Mouse (Mus musculus) heart, embryonic 10.5 days (tissue): ENCODE measurements at regions not wholly inside any gene's neighbourhood (a gene's known extent, or its start where the extent isn't known, plus 50 kb on each side); places are given as distances from the start of the nearest gene placed in this dataset.
A peak's percentile ranks its signal among the peaks of the same experiment; 100 is the strongest.

Experiments
- DNase-seq: peaks from one replicate; pipeline ENCODE4 v3.0.0-alpha.2; 2017; ENCODE audit warnings: low spot score
- H3K27ac ChIP-seq: fragments of 300-500 bp; sonication (generic); 2 replicates; pipeline ENCODE4 v1.5.1; 2016; ENCODE audit warnings: mild to moderate bottlenecking
- H3K27me3 ChIP-seq: fragments of 300-500 bp; sonication (generic); 2 replicates; pipeline ENCODE4 v1.6.1; 2016; ENCODE audit warnings: mild to moderate bottlenecking; ENCODE audit not compliant: poor library complexity, insufficient read depth, severe bottlenecking
- H3K36me3 ChIP-seq: fragments of 300-500 bp; sonication (generic); 2 replicates; pipeline ENCODE4 v1.6.1; 2016; ENCODE audit warnings: mild to moderate bottlenecking, moderate library complexity
- H3K4me1 ChIP-seq: fragments of 300-500 bp; sonication (generic); 2 replicates; pipeline ENCODE4 v1.6.1; 2016; ENCODE audit warnings: mild to moderate bottlenecking
- H3K4me3 ChIP-seq: fragments of 300-500 bp; sonication (generic); 2 replicates; pipeline ENCODE4 v1.5.1; 2016; ENCODE audit warnings: mild to moderate bottlenecking, moderate library complexity
- H3K9me3 ChIP-seq: fragments of 300-500 bp; sonication (generic); 2 replicates; pipeline ENCODE4 v1.6.1; 2016; ENCODE audit warnings: mild to moderate bottlenecking, moderate library complexity
- WGBS: fragments of 180-500 bp; shearing (Covaris S2); methylation state at CpG from one replicate; pipeline ENCODE4 v1.1.7; 2016; 5-methylcytosine and 5-hydroxymethylcytosine counted together

GRCm38 (mm10) chr11:64369516-64369915 lies 65.6 kb upstream of the Hs3st3a1 start:
- H3K36me3 ChIP-seq = no peaks in the 10 kb centered on the region
- H3K9me3 ChIP-seq = no peaks in the 10 kb centered on the region
- no peaks in the 10 kb centered on the region for H3K27me3 ChIP-seq
- 85% methylated on average over 8 of the region's 8 CpGs for WGBS
- no peak for DNase-seq
- no peak overlapping the region for H3K4me3 ChIP-seq
- no peaks in the 10 kb centered on the region for H3K4me1 ChIP-seq
- H3K27ac ChIP-seq = no peak overlapping the region

GRCm38 (mm10) chr11:64335456-64335855 lies 99.7 kb upstream of the Hs3st3a1 start:
- 62% methylated on average over 11 of the region's 11 CpGs for WGBS
- no peaks in the 10 kb centered on the region for H3K36me3 ChIP-seq
- H3K4me1 ChIP-seq = peaks cover 35% of the 10 kb centered on the region
- H3K27me3 ChIP-seq = peaks cover 56% of the 10 kb centered on the region
- H3K9me3 ChIP-seq = no peaks in the 10 kb centered on the region
- no peak overlapping the region for H3K4me3 ChIP-seq
- no peak for DNase-seq
- 0 out of 2 replicates have a peak overlapping the region, but pooled peaks have one; percentile 29 for H3K27ac ChIP-seq

GRCm38 (mm10) chr11:64332406-64332805 lies 102.7 kb upstream of the Hs3st3a1 start:
- Histone ChIP-seq H3K27ac (no peak overlapping the region), H3K36me3 (no peaks in the 10 kb centered on the region), H3K4me3 (no peak overlapping the region), H3K4me1 (peaks cover 35% of the 10 kb centered on the region), H3K9me3 (no peaks in the 10 kb centered on the region), H3K27me3 (peaks cover 46% of the 10 kb centered on the region; the same call in 1 of the 2 replicates)
- no peak for DNase-seq
- 63% methylated on average over 7 of the region's 7 CpGs for WGBS

- no peak for DNase-seq
- Histone ChIP-seq H3K4me3 (no peak overlapping the region), H3K4me1 (peaks cover 33% of the 10 kb centered on the region), H3K36me3 (no peaks in the 10 kb centered on the region), H3K9me3 (no peaks in the 10 kb centered on the region), H3K27me3 (peaks cover 48% of the 10 kb centered on the region; the same call in 1 of the 2 replicates), H3K27ac (no peak overlapping the region)
- WGBS = 66% methylated on average over 5 of the region's 5 CpGs
Observed at GRCm38 (mm10) chr11:64331811-64332210, 103.3 kb upstream of the Hs3st3a1 start.

GRCm38 (mm10) chr11:64329129-64329528 lies 106.0 kb upstream of the Hs3st3a1 start:
- H3K9me3 ChIP-seq = no peaks in the 10 kb centered on the region
- no peak overlapping the region for H3K27ac ChIP-seq
- H3K36me3 ChIP-seq = no peaks in the 10 kb centered on the region
- WGBS = 26% methylated on average over 3 of the region's 3 CpGs
- no peak overlapping the region for H3K4me3 ChIP-seq
- peaks cover 42% of the 10 kb centered on the region; the same call in 1 of the 2 replicates for H3K27me3 ChIP-seq
- DNase-seq = no peak
- peaks cover 17% of the 10 kb centered on the region for H3K4me1 ChIP-seq

GRCm38 (mm10) chr11:64327771-64328170 lies 107.4 kb upstream of the Hs3st3a1 start:
- Histone ChIP-seq H3K36me3 (no peaks in the 10 kb centered on the region), H3K4me3 (no peak overlapping the region), H3K9me3 (no peaks in the 10 kb centered on the region), H3K27ac (no peak overlapping the region), H3K27me3 (peaks cover 38% of the 10 kb centered on the region; the same call in 1 of the 2 replicates), H3K4me1 (peaks cover 9% of the 10 kb centered on the region; the same call in 1 of the 2 replicates)
- 87% methylated on average over 3 of the region's 3 CpGs for WGBS
- no peak for DNase-seq

GRCm38 (mm10) chr11:64326646-64327045 lies 108.5 kb upstream of the Hs3st3a1 start:
- H3K27me3 ChIP-seq = peaks cover 29% of the 10 kb centered on the region; the same call in 1 of the 2 replicates
- no peaks in the 10 kb centered on the region for H3K9me3 ChIP-seq
- H3K27ac ChIP-seq = no peak overlapping the region
- 85% methylated on average over 7 of the region's 7 CpGs for WGBS
- H3K36me3 ChIP-seq = no peaks in the 10 kb centered on the region
- DNase-seq = no peak
- no peak overlapping the region for H3K4me3 ChIP-seq
- H3K4me1 ChIP-seq = no peaks in the 10 kb centered on the region

GRCm38 (mm10) chr11:64321900-64322425 lies 113.2 kb upstream of the Hs3st3a1 start:
- Histone ChIP-seq H3K9me3 (no peaks in the 10 kb centered on the region), H3K36me3 (no peaks in the 10 kb centered on the region), H3K27ac (no peak overlapping the region), H3K27me3 (no peaks in the 10 kb centered on the region), H3K4me3 (no peak overlapping the region), H3K4me1 (no peaks in the 10 kb centered on the region)
- WGBS = 82% methylated on average over 8 of the region's 8 CpGs
- DNase-seq = no peak

- no peaks in the 10 kb centered on the region for H3K9me3 ChIP-seq
- WGBS = 80% methylated on average over 6 of the region's 6 CpGs
- H3K36me3 ChIP-seq = no peaks in the 10 kb centered on the region
- H3K27me3 ChIP-seq = no peaks in the 10 kb centered on the region; the same call in 1 of the 2 replicates
- DNase-seq = no peak
- no peak overlapping the region for H3K27ac ChIP-seq
- no peak overlapping the region for H3K4me3 ChIP-seq
- no peaks in the 10 kb centered on the region for H3K4me1 ChIP-seq
Observed at GRCm38 (mm10) chr11:64317458-64317857, 117.7 kb upstream of the Hs3st3a1 start.

GRCm38 (mm10) chr11:64314997-64315396 lies 120.1 kb upstream of the Hs3st3a1 start:
- DNase-seq = no peak
- H3K4me1 ChIP-seq = no peaks in the 10 kb centered on the region
- WGBS = 72% methylated on average over 5 of the region's 5 CpGs
- no peak overlapping the region for H3K27ac ChIP-seq
- H3K36me3 ChIP-seq = no peaks in the 10 kb centered on the region
- H3K27me3 ChIP-seq = peaks cover 4% of the 10 kb centered on the region; the same call in 1 of the 2 replicates
- no peaks in the 10 kb centered on the region for H3K9me3 ChIP-seq
- no peak overlapping the region for H3K4me3 ChIP-seq

- Histone ChIP-seq H3K27ac (no peak overlapping the region), H3K27me3 (peaks cover 5% of the 10 kb centered on the region; the same call in 1 of the 2 replicates), H3K4me3 (no peak overlapping the region), H3K36me3 (no peaks in the 10 kb centered on the region), H3K4me1 (no peaks in the 10 kb centered on the region), H3K9me3 (no peaks in the 10 kb centered on the region)
- WGBS = 79% methylated on average over 5 of the region's 5 CpGs
- DNase-seq = no peak
Observed at GRCm38 (mm10) chr11:64313241-64313640, 121.9 kb upstream of the Hs3st3a1 start.

- no peak for DNase-seq
- H3K4me1 ChIP-seq = no peaks in the 10 kb centered on the region
- no peak overlapping the region for H3K27ac ChIP-seq
- no peak overlapping the region for H3K4me3 ChIP-seq
- H3K9me3 ChIP-seq = no peaks in the 10 kb centered on the region
- no peaks in the 10 kb centered on the region for H3K36me3 ChIP-seq
- 0 out of 2 replicates have a peak, but pooled peaks cover 5% of the 10 kb centered on the region for H3K27me3 ChIP-seq
Observed at GRCm38 (mm10) chr11:64309881-64310280, 125.3 kb upstream of the Hs3st3a1 start.

- Histone ChIP-seq H3K9me3 (no peaks in the 10 kb centered on the region), H3K27ac (no peak overlapping the region), H3K4me3 (no peak overlapping the region), H3K27me3 (peaks cover 19% of the 10 kb centered on the region; the same call in 1 of the 2 replicates), H3K36me3 (no peaks in the 10 kb centered on the region), H3K4me1 (peaks cover 10% of the 10 kb centered on the region)
- WGBS = 18% methylated on average over 5 of the region's 5 CpGs
- DNase-seq = no peak
Observed at GRCm38 (mm10) chr11:64297825-64298224, 137.3 kb upstream of the Hs3st3a1 start.

- Histone ChIP-seq H3K27ac (no peak overlapping the region), H3K36me3 (no peaks in the 10 kb centered on the region), H3K4me3 (no peak overlapping the region), H3K9me3 (no peaks in the 10 kb centered on the region), H3K4me1 (no peaks in the 10 kb centered on the region), H3K27me3 (peaks cover 10% of the 10 kb centered on the region; the same call in 1 of the 2 replicates)
- no peak for DNase-seq
- 87% methylated on average over 3 of the region's 3 CpGs for WGBS
Observed at GRCm38 (mm10) chr11:64288236-64288635, 146.9 kb upstream of the Hs3st3a1 start.
